Mouse (Mus musculus): ENCODE measurements at regions not wholly inside any gene's neighbourhood (a gene's known extent, or its start where the extent isn't known, plus 50 kb on each side); places are given as distances from the start of the nearest gene placed in this dataset.
"Not testable (repeated sequence)": the region's sequence is repeated elsewhere in the genome, so short reads cannot be mapped to it uniquely, and the experiment has no call there.

- DNase-seq (ENCODE audit: low spot score) = no peak
Measured at GRCm38 (mm10) chr4:23787417-23788204, 708.6 kb upstream of the Mms22l start.

GRCm38 (mm10) chr4:23823516-23823915, 672.7 kb upstream of the Mms22l start:
- no peak for DNase-seq (ENCODE audit: low spot score)

- DNase-seq (ENCODE audit: low spot score) = no peak
Measured at GRCm38 (mm10) chr4:23826885-23827284, 669.4 kb upstream of the Mms22l start.

- DNase-seq (ENCODE audit: low spot score) = no peak
Measured at GRCm38 (mm10) chr4:23832385-23833164, 663.7 kb upstream of the Mms22l start.

GRCm38 (mm10) chr4:23843609-23844287, 652.5 kb upstream of the Mms22l start:
- no peak for DNase-seq (ENCODE audit: low spot score)

GRCm38 (mm10) chr4:23844288-23844971, 651.8 kb upstream of the Mms22l start:
- no peak for DNase-seq (ENCODE audit: low spot score)

- no peak for DNase-seq (ENCODE audit: low spot score)
Measured at GRCm38 (mm10) chr4:23845263-23845662, 651.0 kb upstream of the Mms22l start.

GRCm38 (mm10) chr4:23850640-23851039, 645.6 kb upstream of the Mms22l start:
- DNase-seq (ENCODE audit: low spot score) = no peak

GRCm38 (mm10) chr4:23862437-23862836, 633.8 kb upstream of the Mms22l start:
- DNase-seq (ENCODE audit: low spot score) = no peak

GRCm38 (mm10) chr4:23880007-23880406, 616.2 kb upstream of the Mms22l start:
- DNase-seq (ENCODE audit: low spot score) = no peak

GRCm38 (mm10) chr4:23913396-23913795, 582.9 kb upstream of the Mms22l start:
- DNase-seq (ENCODE audit: low spot score) = no peak

- DNase-seq (ENCODE audit: low spot score) = no peak
Measured at GRCm38 (mm10) chr4:23913822-23914221, 582.4 kb upstream of the Mms22l start.

- DNase-seq (ENCODE audit: low spot score) = no peak
Measured at GRCm38 (mm10) chr4:23914423-23914822, 581.8 kb upstream of the Mms22l start.

GRCm38 (mm10) chr4:23921520-23921919, 574.7 kb upstream of the Mms22l start:
- DNase-seq (ENCODE audit: low spot score) = no peak

- no peak for DNase-seq (ENCODE audit: low spot score)
Measured at GRCm38 (mm10) chr4:23954140-23954539, 542.1 kb upstream of the Mms22l start.

GRCm38 (mm10) chr4:23982193-23982592, 514.1 kb upstream of the Mms22l start:
- DNase-seq (ENCODE audit: low spot score) = not testable (repeated sequence)

- no peak for DNase-seq (ENCODE audit: low spot score)
Measured at GRCm38 (mm10) chr4:23982790-23983451, 513.3 kb upstream of the Mms22l start.

GRCm38 (mm10) chr4:23983452-23983805, 512.8 kb upstream of the Mms22l start:
- no peak for DNase-seq (ENCODE audit: low spot score)

- DNase-seq (ENCODE audit: low spot score) = no peak
Measured at GRCm38 (mm10) chr4:23984005-23984404, 512.2 kb upstream of the Mms22l start.

GRCm38 (mm10) chr4:23985956-23986355, 510.3 kb upstream of the Mms22l start:
- DNase-seq (ENCODE audit: low spot score) = no peak

- no peak for DNase-seq (ENCODE audit: low spot score)
Measured at GRCm38 (mm10) chr4:23993823-23994222, 502.4 kb upstream of the Mms22l start.
